Mouse (Mus musculus): ENCODE results near the gene Sdccag8. TPM values are rescaled to one million over a fixed set of nuclear protein-coding genes. Genes with fewer than 3 reads are reported as not detected.
"Not testable (repeated sequence)": the region's sequence is repeated elsewhere in the genome, so short reads cannot be mapped to it uniquely, and the experiment has no call there.

Sdccag8 gene
- polyA plus RNA-seq, 1 experiment from 2014 or later = 6.4 TPM

GRCm38 (mm10) chr1:176933319-176933718 is 118.9 kb downstream of the Sdccag8 start:
- no peak overlapping the region for H3K4me3 ChIP-seq (ENCODE audit: low read depth, low read length)
- WGBS = 62% methylated on average over 7 of the region's 7 CpGs
- no peak for DNase-seq (ENCODE audit: low spot score)

DNA sequence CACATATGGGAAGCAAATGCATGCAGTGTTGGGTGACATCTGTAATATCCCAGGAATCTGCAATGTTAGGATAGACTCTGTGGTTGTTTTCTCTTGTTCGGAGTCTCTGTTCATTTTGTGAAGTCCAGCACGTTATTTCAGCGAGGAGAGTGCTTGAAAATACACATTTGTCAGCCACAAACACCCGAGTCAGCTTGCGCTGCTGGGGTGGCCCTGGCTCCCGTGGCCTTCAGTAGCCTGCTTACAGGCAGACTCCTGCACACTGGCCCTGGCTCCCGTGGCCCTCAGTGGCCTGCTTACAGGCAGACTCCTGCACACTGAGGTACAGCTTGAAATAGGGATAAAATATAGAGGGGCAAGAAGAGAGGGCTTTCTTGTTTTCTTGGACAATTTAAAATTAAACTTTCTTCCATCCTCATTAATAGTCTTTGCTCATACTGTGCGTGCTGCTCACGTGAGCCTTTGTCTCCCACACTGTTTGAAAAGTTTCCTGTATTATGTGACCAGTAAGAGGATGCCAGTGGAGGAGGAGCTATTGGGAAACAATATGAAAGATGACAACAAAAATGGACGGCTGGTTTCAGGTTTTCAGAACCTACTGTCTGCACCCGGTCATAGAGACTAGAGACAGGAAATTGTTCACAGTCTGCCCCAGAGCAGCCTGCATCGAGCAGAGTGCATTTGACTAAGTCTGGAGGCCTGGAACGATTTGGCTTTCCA is 119.7 kb downstream of the Sdccag8 start:
- Histone ChIP-seq H3K36me3 (ENCODE audit: control insufficient read depth, insufficient read depth, low read length) (no peaks in the 10 kb centered on the region), H3K4me1 (replicated peaks; ENCODE audit: control insufficient read depth, insufficient read depth) (no peaks in the 10 kb centered on the region), H3K27ac (replicated peaks) (no peak overlapping the region), H3K4me2 (replicated peaks; ENCODE audit: low read depth) (no peak overlapping the region), H3K27me3 (ENCODE audit: control insufficient read depth, insufficient read depth, low read length) (no peaks in the 10 kb centered on the region), H3K4me3 (ENCODE audit: low read depth, low read length) (no peak overlapping the region), H3K9ac (ENCODE audit: low read length) (no peak overlapping the region), H3K9me3 (ENCODE audit: control insufficient read depth, low read length) (no peaks in the 10 kb centered on the region)
- WGBS = 56% methylated on average over 13 of the region's 13 CpGs
- TF ChIP-seq EP300 (optimal IDR thresholded peaks at IDR 0.05) = no peak
- DNase-seq (ENCODE audit: low spot score) = no peak
- ATAC-seq (ENCODE audit: low FRiP score, low TSS enrichment) = no peak

More at GRCm38 (mm10) chr1:176933319-176933718, 118.9 kb downstream of the Sdccag8 start:
- Histone ChIP-seq H3K27me3 (ENCODE audit: control insufficient read depth, insufficient read depth, low read length) (no peaks in the 10 kb centered on the region), H3K36me3 (ENCODE audit: control insufficient read depth, insufficient read depth, low read length) (no peaks in the 10 kb centered on the region), H3K27ac (replicated peaks) (no peak overlapping the region), H3K4me2 (replicated peaks; ENCODE audit: low read depth) (no peak overlapping the region), H3K9ac (ENCODE audit: low read length) (no peak overlapping the region), H3K4me1 (replicated peaks; ENCODE audit: control insufficient read depth, insufficient read depth) (no peaks in the 10 kb centered on the region), H3K9me3 (ENCODE audit: control insufficient read depth, low read length) (no peaks in the 10 kb centered on the region)
- no peak for ATAC-seq (ENCODE audit: low FRiP score, low TSS enrichment)
- TF ChIP-seq EP300 (optimal IDR thresholded peaks at IDR 0.05) (no peak), CTCF (IDR thresholded peaks at IDR 0.05; ENCODE audit: low read depth) (no peak)

DNA sequence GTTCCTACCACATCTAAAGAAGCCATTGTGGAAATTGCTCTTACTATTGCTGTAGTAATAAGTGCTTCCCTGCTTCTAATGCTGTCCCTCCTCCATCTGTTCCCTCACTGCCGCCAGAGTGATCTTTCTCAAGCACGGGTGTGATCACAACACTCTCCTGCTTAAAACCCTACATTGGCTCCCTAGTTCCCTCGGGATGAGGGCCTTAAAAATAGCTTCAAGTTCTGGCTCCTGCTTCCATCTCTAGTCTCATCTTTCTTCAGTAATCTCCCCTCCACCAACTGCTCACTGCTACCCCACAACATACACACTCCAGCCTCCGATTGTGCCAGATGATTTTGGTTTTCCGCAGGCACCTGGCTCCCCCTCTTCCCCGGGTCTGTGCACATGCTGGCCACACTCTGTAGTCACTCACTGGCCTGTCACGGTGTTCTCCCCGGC is 125.5 kb downstream of the Sdccag8 start:
- no peak for TF ChIP-seq CTCF (IDR thresholded peaks at IDR 0.05; ENCODE audit: low read depth)
- TF ChIP-seq EP300 (optimal IDR thresholded peaks at IDR 0.05) = no peak
- no peak overlapping the region for H3K27ac ChIP-seq (replicated peaks)
- no peaks in the 10 kb centered on the region for H3K4me1 ChIP-seq (replicated peaks; ENCODE audit: control insufficient read depth, insufficient read depth)
- no peaks in the 10 kb centered on the region for H3K27me3 ChIP-seq (ENCODE audit: control insufficient read depth, insufficient read depth, low read length)
- H3K9me3 ChIP-seq (ENCODE audit: control insufficient read depth, low read length) = no peaks in the 10 kb centered on the region
- no peak overlapping the region for H3K4me2 ChIP-seq (replicated peaks; ENCODE audit: low read depth)
- ATAC-seq (ENCODE audit: low FRiP score, low TSS enrichment) (no peak), DNase-seq (ENCODE audit: low spot score) (no peak)
- WGBS = 62% methylated on average over 8 of the region's 8 CpGs
- H3K36me3 ChIP-seq (ENCODE audit: control insufficient read depth, insufficient read depth, low read length) = no peaks in the 10 kb centered on the region
- no peak overlapping the region for H3K9ac ChIP-seq (ENCODE audit: low read length)
- H3K4me3 ChIP-seq (ENCODE audit: low read depth, low read length) = no peak overlapping the region

- not testable (repeated sequence) for H3K27ac ChIP-seq (replicated peaks); DNase-seq (ENCODE audit: low spot score); H3K4me1 ChIP-seq (replicated peaks; ENCODE audit: control insufficient read depth, insufficient read depth); H3K4me3 ChIP-seq (ENCODE audit: low read depth, low read length); H3K9me3 ChIP-seq (ENCODE audit: control insufficient read depth, low read length); H3K27me3 ChIP-seq (ENCODE audit: control insufficient read depth, insufficient read depth, low read length); H3K9ac ChIP-seq (ENCODE audit: low read length); H3K4me2 ChIP-seq (replicated peaks; ENCODE audit: low read depth); ATAC-seq (ENCODE audit: low FRiP score, low TSS enrichment); H3K36me3 ChIP-seq (ENCODE audit: control insufficient read depth, insufficient read depth, low read length)
These were observed 127.0 kb downstream of the Sdccag8 start for GRCm38 (mm10) chr1:176941286-176941990.

DNA sequence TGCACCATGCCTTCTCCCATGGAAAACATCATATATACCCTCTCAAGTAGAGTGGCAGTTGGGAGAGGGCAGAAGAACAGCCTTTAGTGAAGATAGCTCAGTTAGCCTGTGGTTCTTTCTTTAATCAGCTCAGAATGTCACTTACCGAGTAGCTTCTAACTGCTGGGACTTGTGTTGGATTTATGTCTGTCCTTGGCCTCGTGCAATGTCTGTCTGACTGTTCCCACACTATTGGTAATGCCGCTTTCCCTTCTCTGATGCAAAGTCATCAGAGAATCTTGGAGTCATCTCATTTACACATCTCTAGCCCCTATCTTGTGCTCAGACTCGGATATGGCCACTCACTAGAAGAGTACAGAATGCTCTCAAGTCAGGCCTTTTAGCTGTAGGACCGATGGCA is 128.7 kb downstream of the Sdccag8 start:
- Histone ChIP-seq H3K27me3 (ENCODE audit: control insufficient read depth, insufficient read depth, low read length) (no peaks in the 10 kb centered on the region), H3K27ac (replicated peaks) (no peak overlapping the region), H3K9me3 (ENCODE audit: control insufficient read depth, low read length) (no peaks in the 10 kb centered on the region), H3K36me3 (ENCODE audit: control insufficient read depth, insufficient read depth, low read length) (no peaks in the 10 kb centered on the region), H3K9ac (ENCODE audit: low read length) (no peak overlapping the region), H3K4me1 (replicated peaks; ENCODE audit: control insufficient read depth, insufficient read depth) (no peaks in the 10 kb centered on the region), H3K4me3 (ENCODE audit: low read depth, low read length) (no peak overlapping the region), H3K4me2 (replicated peaks; ENCODE audit: low read depth) (no peak overlapping the region)
- ATAC-seq (ENCODE audit: low FRiP score, low TSS enrichment) (no peak), DNase-seq (ENCODE audit: low spot score) (no peak)
- TF ChIP-seq CTCF (IDR thresholded peaks at IDR 0.05; ENCODE audit: low read depth) = no peak
- WGBS = 82% methylated on average over 5 of the region's 5 CpGs

DNA sequence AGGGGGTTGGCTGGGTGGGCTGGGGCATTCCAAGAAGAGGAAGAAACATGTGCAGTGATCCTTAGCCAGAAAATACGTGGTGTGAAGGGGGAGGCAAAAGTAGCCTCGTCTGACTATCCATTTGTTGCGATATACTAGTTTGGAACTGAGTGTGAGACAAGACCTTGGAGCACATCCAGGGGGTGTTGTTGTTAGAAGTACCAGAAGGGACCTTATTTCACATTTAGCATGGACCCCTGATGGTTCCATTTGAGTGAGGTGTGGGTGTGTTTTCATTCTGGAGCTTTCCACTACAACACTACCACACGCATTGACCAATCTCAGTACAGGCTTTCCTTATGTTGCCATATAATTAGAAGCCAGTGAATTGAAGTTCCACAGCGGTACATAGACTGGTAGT is 129.5 kb downstream of the Sdccag8 start:
- Histone ChIP-seq H3K27me3 (ENCODE audit: control insufficient read depth, insufficient read depth, low read length) (no peaks in the 10 kb centered on the region), H3K9ac (ENCODE audit: low read length) (no peak overlapping the region), H3K4me2 (replicated peaks; ENCODE audit: low read depth) (no peak overlapping the region), H3K27ac (replicated peaks) (no peak overlapping the region), H3K4me1 (replicated peaks; ENCODE audit: control insufficient read depth, insufficient read depth) (no peaks in the 10 kb centered on the region), H3K36me3 (ENCODE audit: control insufficient read depth, insufficient read depth, low read length) (no peaks in the 10 kb centered on the region), H3K9me3 (ENCODE audit: control insufficient read depth, low read length) (no peaks in the 10 kb centered on the region), H3K4me3 (ENCODE audit: low read depth, low read length) (no peak overlapping the region)
- 87% methylated on average over 5 of the region's 5 CpGs for WGBS
- no peak for DNase-seq (ENCODE audit: low spot score)
- no peak for ATAC-seq (ENCODE audit: low FRiP score, low TSS enrichment)
- TF ChIP-seq EP300 (optimal IDR thresholded peaks at IDR 0.05) (no peak), CTCF (IDR thresholded peaks at IDR 0.05; ENCODE audit: low read depth) (no peak)

All from stomach, postnatal 0 days (tissue).